Mouse (Mus musculus) intestine, embryonic 15.5 days (tissue): ENCODE measurements around the gene Gm17359. TPM values are rescaled to one million over a fixed set of nuclear protein-coding genes. Genes with fewer than 3 reads are reported as not detected.

Experiments used
- ATAC-seq: fragments of 200-750 bp; cut with Nextera tagmentation; 2 replicates; pipeline ENCODE4 v1.8.0; 2017; ENCODE audit warnings: moderate TSS enrichment, moderate library complexity
- H3K27ac ChIP-seq: fragments of 300-500 bp; sonication (generic); 2 replicates; pipeline ENCODE4 v1.5.1; 2015; ENCODE audit warnings: mild to moderate bottlenecking, inconsistent platforms
- H3K27me3 ChIP-seq: fragments of 300-500 bp; sonication (generic); replicated peaks from 2 replicates; pipeline ENCODE4 v1.6.1; 2015; ENCODE audit warnings: inconsistent platforms
- H3K36me3 ChIP-seq: fragments of 300-500 bp; sonication (generic); 2 replicates; pipeline ENCODE4 v1.6.1; 2015; ENCODE audit warnings: inconsistent platforms
- H3K4me1 ChIP-seq: fragments of 300-500 bp; sonication (generic); replicated peaks from 2 replicates; pipeline ENCODE4 v1.6.1; 2015; ENCODE audit warnings: inconsistent platforms
- H3K4me2 ChIP-seq: fragments of 300-500 bp; sonication (generic); replicated peaks from 2 replicates; pipeline ENCODE4 v1.6.1; 2015; ENCODE audit warnings: mild to moderate bottlenecking, inconsistent platforms
- H3K4me3 ChIP-seq: fragments of 300-500 bp; sonication (generic); replicated peaks from 2 replicates; pipeline ENCODE4 v1.5.1; 2015; ENCODE audit warnings: inconsistent platforms
- H3K9ac ChIP-seq: fragments of 300-500 bp; sonication (generic); 2 replicates; pipeline ENCODE4 v1.6.1; 2015; ENCODE audit warnings: inconsistent platforms
- H3K9me3 ChIP-seq: fragments of 300-500 bp; sonication (generic); 2 replicates; pipeline ENCODE4 v1.6.1; 2016; ENCODE audit warnings: inconsistent platforms
- WGBS: fragments of 180-500 bp; shearing (Covaris S2); methylation state at CpG from one replicate; pipeline ENCODE4 v1.1.7; 2015; 5-methylcytosine and 5-hydroxymethylcytosine counted together
- polyA plus RNA-seq: library from polyadenylated mRNA; unstranded; fragments of >200 nt; fragmentation: Nextera tagmentation; extraction: Ambion mirVana; gene quantifications from 2 replicates; pipeline ENCODE4 v1.2.1, GENCODE M21; 2015

Gene Gm17359
- polyA plus RNA-seq: not detected in 2 replicates

DNA sequence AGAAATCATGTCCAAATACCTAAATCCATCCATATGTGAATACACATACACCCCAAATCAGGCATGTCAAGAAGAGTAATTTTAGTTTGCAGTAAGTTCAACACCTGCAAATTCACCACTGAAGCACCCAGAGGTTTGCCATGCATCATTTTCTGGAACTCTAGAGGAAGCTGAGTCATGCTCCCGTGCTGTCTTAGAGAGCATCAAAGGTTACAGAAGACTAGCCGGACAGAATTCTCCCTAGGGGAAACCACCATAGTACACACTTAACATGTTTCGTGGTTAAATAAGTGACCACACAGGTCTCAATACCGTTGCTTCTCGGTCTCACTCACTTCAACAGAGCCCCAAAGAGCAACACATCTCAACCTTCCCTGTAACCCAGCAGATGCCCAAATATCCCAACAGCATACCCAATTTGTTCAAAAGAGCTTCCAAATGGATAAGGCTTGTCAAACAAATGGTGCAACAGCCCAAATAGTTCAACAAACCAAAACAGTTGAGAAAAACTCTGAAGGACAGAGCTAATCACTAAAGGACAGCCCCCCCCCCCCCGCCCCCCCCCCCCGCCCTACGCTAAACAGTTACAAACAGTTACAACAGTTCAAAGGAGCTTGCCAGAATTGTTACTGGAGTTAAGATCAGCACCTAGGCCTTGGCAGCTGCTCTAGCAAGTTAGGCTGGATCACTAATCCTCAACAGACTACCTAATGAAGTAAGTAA lies at the start of gene Gm17359:
TSS of gene Gm17359 (plus strand) at position 618 of the 723 bp plus-strand sequence.
- no peaks in the 10 kb centered on the region for H3K27me3 ChIP-seq
- ATAC-seq: no peak
- WGBS: 65% methylated on average over 8 of the region's 8 CpGs

DNA sequence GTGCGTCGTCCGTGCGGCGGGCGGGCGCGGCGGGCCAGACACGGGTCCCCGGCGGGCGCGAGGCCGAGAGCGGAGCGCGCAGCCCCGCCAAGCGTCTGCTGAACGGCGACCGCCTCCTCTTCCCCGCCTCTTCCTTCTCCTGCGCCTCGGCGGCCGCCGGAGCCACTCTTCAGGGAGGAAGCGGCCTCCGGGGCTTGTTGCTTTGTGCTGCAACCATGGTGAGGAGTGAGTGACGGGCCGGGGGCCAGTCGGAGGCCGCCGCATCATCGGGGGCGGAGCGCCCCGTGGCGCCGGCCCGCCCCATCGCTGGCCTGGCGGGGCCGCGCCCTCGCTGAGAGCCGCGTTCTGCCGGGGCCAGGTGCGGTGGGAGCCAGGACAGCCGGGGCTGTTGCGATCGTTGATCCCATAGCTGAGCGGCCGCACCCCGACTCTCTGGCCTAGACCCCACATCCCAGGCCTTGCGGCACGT lies 49.3 kb upstream of the Gm17359 start:
- Histone ChIP-seq H3K4me1 (peaks cover 9% of the 10 kb centered on the region), H3K9ac (peak overlapping the region; percentile 91), H3K4me2 (peak overlapping the region; percentile 84), H3K36me3 (no peaks in the 10 kb centered on the region), H3K27me3 (no peaks in the 10 kb centered on the region), H3K4me3 (peak overlapping the region; percentile 96), H3K9me3 (no peaks in the 10 kb centered on the region), H3K27ac (peak overlapping the region; percentile 98)
- peak; percentile 98 for ATAC-seq
- WGBS: under 1% methylated on average over 56 of the region's 60 CpGs

More for the DNA sequence above, at the start of gene Gm17359:
- Histone ChIP-seq H3K4me2 (no peak within 1 kb of the TSS), H3K9me3 (no peaks in the 10 kb centered on the region), H3K4me1 (0 out of 2 replicates have a peak, but pooled peaks cover 5% of the 10 kb centered on the region), H3K36me3 (no peaks in the 10 kb centered on the region), H3K27ac (no peak within 1 kb of the TSS), H3K4me3 (no peak within 1 kb of the TSS), H3K9ac (no peak within 1 kb of the TSS)

DNA sequence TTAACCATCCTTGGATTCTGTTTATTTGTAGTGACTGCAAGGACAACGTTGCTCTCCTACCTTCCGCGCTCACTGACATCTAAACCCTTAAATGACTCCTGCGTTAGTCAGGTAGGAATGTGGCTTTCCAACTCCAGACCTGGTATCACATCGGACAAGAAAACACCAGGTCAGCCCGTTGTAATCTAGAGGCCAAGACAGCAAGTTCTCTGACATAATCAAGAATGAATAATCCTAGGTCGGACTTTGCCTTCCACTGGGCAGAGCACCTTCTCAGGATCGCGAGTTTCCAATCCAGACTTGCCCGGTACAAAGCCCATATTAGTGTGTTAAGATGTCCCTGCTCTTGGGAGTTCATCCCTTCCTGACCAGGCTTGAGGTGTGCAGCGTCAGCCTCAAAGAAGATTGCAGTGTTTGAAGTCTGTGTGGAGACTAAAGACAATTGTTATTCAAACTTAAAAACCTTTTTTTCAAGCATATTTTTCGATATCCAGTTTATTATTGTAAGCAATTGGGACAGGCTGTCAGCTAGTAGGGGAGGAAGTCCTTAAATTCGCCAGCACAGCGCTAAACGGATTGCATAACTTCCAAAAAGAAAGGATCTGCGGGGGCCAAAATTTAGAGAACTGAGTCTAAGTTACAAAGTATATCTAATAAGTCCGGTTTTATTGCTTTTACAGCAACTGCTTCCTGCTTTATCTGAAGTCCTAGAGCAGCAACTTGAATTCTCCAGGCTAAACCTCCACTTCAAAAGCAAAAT lies 48.6 kb upstream of the Gm17359 start:
- Histone ChIP-seq H3K36me3 (no peaks in the 10 kb centered on the region), H3K4me3 (peak overlapping the region; percentile 96), H3K9ac (peak overlapping the region; percentile 75), H3K27me3 (no peaks in the 10 kb centered on the region), H3K27ac (peak overlapping the region; percentile 70), H3K4me2 (peak overlapping the region; percentile 84), H3K9me3 (no peaks in the 10 kb centered on the region), H3K4me1 (peaks cover 9% of the 10 kb centered on the region)
- 17% methylated on average over 17 of the region's 17 CpGs for WGBS
- peak; percentile 10 for ATAC-seq

DNA sequence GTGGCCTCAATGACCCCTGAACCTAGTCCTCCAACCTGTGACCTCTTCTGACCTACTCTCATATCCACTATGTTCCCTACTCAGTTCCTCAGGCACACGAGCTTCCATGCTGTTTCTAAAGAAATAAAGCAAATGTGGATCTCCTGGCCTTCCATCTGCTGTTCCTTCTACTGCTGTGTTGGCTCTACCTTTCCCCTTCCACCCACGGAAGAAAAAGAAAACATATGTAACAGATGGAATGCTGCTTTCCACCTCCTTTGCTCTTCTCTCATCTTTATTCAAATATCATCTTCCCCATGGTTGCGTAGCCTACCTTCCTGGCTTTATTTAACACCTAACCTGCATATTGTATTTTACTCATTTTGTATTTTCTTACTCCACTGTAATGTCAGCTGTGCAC lies 47.4 kb upstream of the Gm17359 start:
- Histone ChIP-seq H3K36me3 (no peaks in the 10 kb centered on the region), H3K27ac (no peak overlapping the region), H3K9me3 (no peaks in the 10 kb centered on the region), H3K4me1 (peaks cover 13% of the 10 kb centered on the region), H3K4me3 (no peak overlapping the region), H3K4me2 (no peak overlapping the region), H3K27me3 (no peaks in the 10 kb centered on the region), H3K9ac (no peak overlapping the region)
- 75% methylated on average over 3 of the region's 3 CpGs for WGBS
- no peak for ATAC-seq

DNA sequence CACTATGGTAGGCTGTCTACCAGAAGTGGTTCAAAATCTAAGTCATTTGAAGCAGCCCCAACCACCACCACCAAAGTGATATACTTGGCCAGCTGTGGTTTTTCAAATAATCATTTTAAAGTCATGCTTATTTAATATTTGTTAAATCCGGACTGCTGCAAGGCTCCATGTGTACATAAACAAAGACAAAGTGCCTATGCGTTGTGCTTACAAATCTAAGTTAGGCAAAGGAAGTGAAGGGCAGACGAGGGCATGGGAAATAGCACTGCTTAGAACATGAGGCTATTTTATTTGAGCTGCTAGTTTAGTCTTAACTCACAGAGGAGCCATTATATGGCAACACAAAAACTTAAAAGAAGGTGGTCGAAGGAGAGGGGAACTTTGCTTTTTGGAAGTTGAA lies 43.4 kb upstream of the Gm17359 start:
- H3K36me3 ChIP-seq: no peaks in the 10 kb centered on the region

DNA sequence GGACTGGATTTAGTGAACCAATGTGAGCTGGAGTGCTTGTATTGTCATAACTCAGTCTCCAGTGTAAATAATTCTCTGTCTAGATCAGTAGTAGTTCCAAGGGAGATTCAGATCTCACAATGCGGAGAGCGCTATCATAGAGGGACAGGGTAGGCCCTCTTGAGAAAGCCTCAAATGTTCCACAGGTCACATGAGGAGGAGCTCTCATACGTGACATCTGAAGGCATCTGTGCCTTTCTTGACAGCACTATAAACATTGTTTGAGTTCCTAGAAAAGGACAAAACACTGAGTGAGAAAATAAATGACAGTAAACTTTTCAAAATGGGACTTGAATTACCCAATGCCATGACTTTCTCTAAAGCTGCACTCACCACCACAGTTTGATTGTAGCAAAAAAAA lies 41.8 kb upstream of the Gm17359 start:
- Histone ChIP-seq H3K4me2 (no peak overlapping the region), H3K36me3 (no peaks in the 10 kb centered on the region), H3K27me3 (no peaks in the 10 kb centered on the region), H3K9ac (no peak overlapping the region), H3K4me3 (no peak overlapping the region), H3K9me3 (no peaks in the 10 kb centered on the region), H3K27ac (no peak overlapping the region), H3K4me1 (0 out of 2 replicates have a peak, but pooled peaks cover 3% of the 10 kb centered on the region)
- WGBS: 88% methylated on average over 3 of the region's 3 CpGs
- ATAC-seq: no peak

More for the DNA sequence above, 43.4 kb upstream of the Gm17359 start:
- no peak for ATAC-seq
- Histone ChIP-seq H3K4me1 (peaks cover 3% of the 10 kb centered on the region; the same call in 1 of the 2 replicates), H3K27ac (no peak overlapping the region), H3K4me3 (no peak overlapping the region), H3K9me3 (no peaks in the 10 kb centered on the region), H3K9ac (no peak overlapping the region), H3K27me3 (no peaks in the 10 kb centered on the region), H3K4me2 (no peak overlapping the region)
- WGBS: 29% methylated on average over 4 of the region's 4 CpGs

DNA sequence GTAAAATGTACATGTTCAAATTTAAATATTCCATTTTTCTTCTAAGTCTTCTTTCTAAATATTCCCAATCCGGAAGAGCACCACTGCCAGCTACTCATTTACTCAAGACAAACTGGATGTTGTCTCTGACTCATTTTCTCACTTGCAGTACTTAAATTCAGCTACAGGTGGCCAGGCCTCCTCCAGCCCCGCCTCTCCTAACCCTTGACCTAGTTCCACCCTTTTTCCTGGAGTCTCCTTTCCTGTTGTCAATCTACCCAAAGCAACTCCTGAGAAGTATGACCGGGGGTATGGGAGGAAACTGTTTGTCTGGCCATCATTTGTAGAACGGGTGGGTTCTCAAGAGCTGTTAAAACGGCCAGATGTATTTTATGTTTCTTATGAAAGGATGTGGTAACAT lies 40.4 kb upstream of the Gm17359 start:
- H3K27me3 ChIP-seq: no peaks in the 10 kb centered on the region
- peak; percentile 65 for ATAC-seq
- H3K4me3 ChIP-seq: no peak overlapping the region
- H3K9me3 ChIP-seq: no peaks in the 10 kb centered on the region
- H3K27ac ChIP-seq: no peak overlapping the region
- no peaks in the 10 kb centered on the region for H3K36me3 ChIP-seq
- 0 out of 2 replicates have a peak, but pooled peaks cover 3% of the 10 kb centered on the region for H3K4me1 ChIP-seq
- no peak overlapping the region for H3K4me2 ChIP-seq
- no peak overlapping the region for H3K9ac ChIP-seq
- WGBS: 56% methylated on average over 5 of the region's 5 CpGs

DNA sequence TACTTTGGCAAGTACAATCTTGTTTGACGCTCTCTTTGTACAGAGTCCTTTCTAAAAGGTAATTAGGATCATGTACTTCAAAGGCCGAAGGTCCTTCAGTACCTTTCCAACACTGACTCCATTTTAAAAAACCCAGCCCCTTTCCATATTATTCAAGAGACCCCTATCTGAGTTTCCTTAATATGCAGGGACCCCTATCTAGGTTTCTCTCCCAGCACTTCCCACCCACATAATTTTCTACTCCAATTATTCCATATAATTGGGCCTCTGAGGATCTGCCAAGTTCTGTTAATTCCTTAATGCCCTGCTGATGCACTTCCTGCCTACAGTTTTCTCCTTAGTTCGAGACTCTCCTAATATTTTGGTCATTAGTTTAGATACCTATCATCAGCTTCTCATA lies 39.9 kb upstream of the Gm17359 start:
- no peak overlapping the region for H3K9ac ChIP-seq
- H3K4me3 ChIP-seq: no peak overlapping the region
- H3K4me1 ChIP-seq: 0 out of 2 replicates have a peak, but pooled peaks cover 3% of the 10 kb centered on the region
- WGBS: 85% methylated on average over 3 of the region's 3 CpGs
- H3K27ac ChIP-seq: no peak overlapping the region
- H3K27me3 ChIP-seq: no peaks in the 10 kb centered on the region
- no peak overlapping the region for H3K4me2 ChIP-seq
- no peaks in the 10 kb centered on the region for H3K36me3 ChIP-seq
- H3K9me3 ChIP-seq: no peaks in the 10 kb centered on the region
- ATAC-seq: no peak

DNA sequence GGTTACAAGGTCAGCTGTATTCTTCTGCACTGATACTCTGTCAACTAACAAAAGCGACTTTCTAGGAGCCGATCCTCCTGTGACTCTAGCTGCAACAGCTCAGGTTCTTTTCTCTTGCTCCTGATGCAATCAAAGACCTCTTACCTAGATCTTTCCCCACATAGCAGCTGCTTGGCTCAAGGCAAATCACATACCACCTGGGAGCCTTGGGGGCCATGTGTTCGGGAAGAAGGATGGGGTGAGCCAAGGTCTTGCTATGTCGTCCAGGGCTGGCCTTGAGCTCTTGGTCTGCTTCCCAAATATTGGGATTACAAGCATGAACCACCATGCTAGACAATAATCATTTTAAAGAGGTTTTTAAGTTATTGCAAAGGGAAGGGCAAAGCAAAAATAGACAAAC lies 39.2 kb upstream of the Gm17359 start:
- ATAC-seq: no peak
- H3K27me3 ChIP-seq: no peaks in the 10 kb centered on the region
- 87% methylated on average over 4 of the region's 4 CpGs for WGBS
- H3K4me3 ChIP-seq: no peak overlapping the region
- H3K4me2 ChIP-seq: no peak overlapping the region
- H3K9ac ChIP-seq: no peak overlapping the region
- no peaks in the 10 kb centered on the region for H3K36me3 ChIP-seq
- 0 out of 2 replicates have a peak, but pooled peaks cover 3% of the 10 kb centered on the region for H3K4me1 ChIP-seq
- H3K27ac ChIP-seq: no peak overlapping the region
- no peaks in the 10 kb centered on the region for H3K9me3 ChIP-seq

DNA sequence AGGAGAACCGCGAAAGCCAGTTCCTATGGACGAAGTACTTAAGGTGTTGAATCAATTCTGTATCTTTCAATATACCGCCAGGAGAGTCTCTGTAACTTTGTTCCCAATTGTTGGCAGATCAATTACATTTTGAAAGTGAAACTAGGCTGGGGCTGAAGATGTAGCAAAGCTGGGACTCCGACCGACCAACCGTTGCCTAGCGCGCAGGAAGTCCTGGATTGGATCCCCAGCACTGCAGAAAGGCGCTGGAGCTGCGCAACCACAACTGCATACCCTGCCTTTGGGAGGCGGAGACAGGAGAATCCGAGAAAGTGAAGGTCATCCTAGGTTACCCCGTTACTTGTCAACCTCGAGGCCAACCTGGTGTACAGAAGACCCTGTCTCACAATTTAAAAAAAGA lies 37.1 kb upstream of the Gm17359 start:
- 83% methylated on average over 15 of the region's 15 CpGs for WGBS
- Histone ChIP-seq H3K4me1 (no peaks in the 10 kb centered on the region), H3K27ac (no peak overlapping the region), H3K9me3 (no peaks in the 10 kb centered on the region), H3K9ac (no peak overlapping the region), H3K4me3 (no peak overlapping the region), H3K36me3 (no peaks in the 10 kb centered on the region), H3K4me2 (no peak overlapping the region), H3K27me3 (no peaks in the 10 kb centered on the region)
- no peak for ATAC-seq

DNA sequence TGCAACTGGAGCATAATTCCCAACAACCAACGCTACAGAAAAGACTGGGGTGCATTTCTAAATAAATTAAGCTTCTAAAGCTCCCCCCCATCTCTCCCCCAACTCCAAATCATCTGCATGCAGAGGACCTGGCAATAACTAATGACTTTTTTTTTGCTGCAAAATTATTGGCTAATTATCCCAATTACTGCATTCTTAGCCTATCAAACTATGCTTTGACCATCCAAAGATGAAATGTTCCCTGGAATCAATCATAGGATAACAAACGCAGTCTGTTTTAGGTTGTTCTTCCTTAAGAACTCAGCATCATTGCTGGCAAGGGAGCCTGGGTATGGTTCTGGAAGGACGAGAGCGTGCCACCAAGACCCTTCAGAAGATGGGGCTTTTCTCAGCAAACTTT lies 27.9 kb upstream of the Gm17359 start:
- no peaks in the 10 kb centered on the region for H3K36me3 ChIP-seq
- no peaks in the 10 kb centered on the region for H3K9me3 ChIP-seq
- H3K4me1 ChIP-seq: no peaks in the 10 kb centered on the region
- 88% methylated on average over 4 of the region's 4 CpGs for WGBS
- no peak overlapping the region for H3K4me2 ChIP-seq
- H3K4me3 ChIP-seq: no peak overlapping the region
- H3K27ac ChIP-seq: no peak overlapping the region
- no peak for ATAC-seq
- H3K27me3 ChIP-seq: no peaks in the 10 kb centered on the region
- H3K9ac ChIP-seq: no peak overlapping the region

DNA sequence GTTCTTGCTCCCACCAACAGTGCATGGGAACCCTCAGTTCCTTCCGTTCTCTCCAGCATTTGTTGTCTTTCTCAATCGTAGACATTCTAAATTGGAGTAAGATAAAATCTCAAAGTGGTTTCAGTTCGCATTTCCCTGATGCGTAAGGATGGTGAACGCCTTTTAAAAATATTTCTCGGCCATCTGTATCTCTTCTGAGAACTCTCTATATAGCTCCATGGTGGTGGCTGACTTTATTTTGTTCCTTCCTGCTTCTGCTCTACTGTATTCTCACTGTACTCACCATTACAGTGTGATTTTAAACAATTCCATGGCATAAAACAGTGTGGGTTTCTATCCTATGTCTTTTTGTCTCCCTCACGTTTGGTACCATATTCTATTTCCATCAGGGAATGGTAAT lies 26.3 kb upstream of the Gm17359 start:
- no peak for ATAC-seq
- H3K9ac ChIP-seq: no peak overlapping the region
- no peak overlapping the region for H3K4me2 ChIP-seq
- no peaks in the 10 kb centered on the region for H3K9me3 ChIP-seq
- no peak overlapping the region for H3K27ac ChIP-seq
- no peaks in the 10 kb centered on the region for H3K4me1 ChIP-seq
- 81% methylated on average over 7 of the region's 7 CpGs for WGBS
- no peak overlapping the region for H3K4me3 ChIP-seq
- no peaks in the 10 kb centered on the region for H3K27me3 ChIP-seq
- no peaks in the 10 kb centered on the region for H3K36me3 ChIP-seq
